Mouse (Mus musculus): ENCODE measurements around the gene Adamts17. TPM values are rescaled to one million over a fixed set of nuclear protein-coding genes. Genes with fewer than 3 reads are reported as not detected.

The Adamts17 gene
- polyA plus RNA-seq (2015; fragmentation: Nextera tagmentation; extraction: Ambion mirVana): 3.6 and 4.7 TPM in 2 replicates

DNA sequence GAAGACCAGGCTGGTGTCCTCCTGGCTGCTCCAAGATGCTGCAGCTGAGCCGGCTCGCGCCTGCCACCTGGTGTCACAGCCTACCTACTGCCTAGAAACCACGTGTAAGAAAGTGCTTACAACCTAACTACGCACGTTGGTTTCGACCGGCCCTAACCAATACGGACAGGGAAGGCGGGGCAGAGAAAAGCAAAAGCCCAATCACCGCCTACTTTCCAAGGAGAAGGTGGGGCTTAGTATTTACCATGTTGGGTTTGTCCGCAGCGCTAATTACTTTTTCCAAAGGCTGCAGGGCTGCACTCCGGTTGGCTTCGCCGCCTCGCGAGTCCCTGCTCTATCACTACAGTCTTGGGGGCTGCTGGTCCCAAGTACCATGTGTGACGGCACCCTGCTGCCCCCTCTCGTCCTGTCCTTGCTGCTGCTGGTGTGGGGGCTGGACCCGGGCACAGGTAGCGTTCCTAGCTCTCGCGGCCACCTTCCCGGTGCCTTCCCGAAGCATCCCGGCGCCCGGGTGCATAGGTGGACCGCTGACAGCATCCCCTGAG, at the start of gene Adamts17:
Gene Adamts17, plus strand, starts transcription at position 273 of the 545 bp plus-strand sequence.
- peak within 1 kb of the TSS; percentile 67 for H3K4me3 ChIP-seq (ENCODE audit: low read length)
- peak; percentile 96 for ATAC-seq (ENCODE audit: low FRiP score, low TSS enrichment)
- H3K9me3 ChIP-seq (ENCODE audit: low read length): no peaks in the 10 kb centered on the region
- H3K4me2 ChIP-seq (replicated peaks; ENCODE audit: low read depth, low read length): peak within 1 kb of the TSS; percentile 100
- no peaks in the 10 kb centered on the region for H3K36me3 ChIP-seq (ENCODE audit: insufficient read depth, low read length)
- H3K27me3 ChIP-seq (ENCODE audit: insufficient read depth, low read length): peaks cover 11% of the 10 kb centered on the region; the same call in 1 of the 2 replicates
- WGBS: under 1% methylated on average over 30 of the region's 30 CpGs
- H3K4me1 ChIP-seq (ENCODE audit: insufficient read depth, low read length): peaks cover 5% of the 10 kb centered on the region; the same call in 1 of the 2 replicates
- H3K27ac ChIP-seq (ENCODE audit: low read length): 0 out of 2 replicates have a peak within 1 kb of the TSS, but pooled peaks have one; percentile 42
- H3K9ac ChIP-seq (replicated peaks; ENCODE audit: low read length): peak within 1 kb of the TSS; percentile 70

DNA sequence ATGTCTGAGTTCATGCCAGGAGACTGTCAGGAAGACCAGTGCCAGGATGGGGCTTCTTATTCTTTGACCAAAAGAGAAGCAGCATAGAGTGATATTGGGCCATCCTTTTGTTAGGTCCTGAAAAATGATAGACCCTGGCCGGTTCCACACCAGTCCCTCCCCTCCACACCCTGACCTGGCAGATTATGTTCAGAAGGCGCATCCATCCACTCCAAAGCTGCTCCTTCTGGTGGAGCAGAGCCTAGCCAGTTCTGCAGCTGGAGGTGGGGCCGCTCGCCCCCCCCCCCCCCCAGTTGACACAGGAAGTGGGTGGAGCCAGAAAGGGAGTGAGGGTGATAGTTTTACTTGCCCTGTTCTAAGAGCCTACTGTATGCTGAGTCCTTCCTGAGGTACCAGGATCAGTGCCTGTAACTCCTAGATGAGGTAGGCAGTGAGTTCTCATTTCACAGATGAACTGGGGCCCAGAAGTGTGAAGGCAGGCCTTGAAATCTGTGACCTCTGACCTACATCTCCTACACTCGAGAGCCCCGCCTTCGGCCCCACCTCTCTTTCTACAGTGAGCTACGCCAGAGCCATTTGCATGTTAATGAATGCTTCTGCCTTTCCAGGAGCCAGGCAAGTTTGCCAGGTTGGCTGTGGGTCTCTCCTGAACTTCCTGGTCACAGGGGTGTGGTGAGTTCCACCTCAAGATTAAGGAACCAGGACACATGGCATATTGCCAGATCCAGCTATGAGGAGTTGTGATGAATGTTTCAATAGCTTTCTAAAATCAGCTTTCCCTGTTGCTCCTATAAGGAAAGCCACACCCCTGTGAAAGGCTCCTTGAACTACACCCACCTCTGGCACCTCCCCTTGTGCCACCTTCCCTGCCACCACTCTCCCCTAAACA, 49.4 kb upstream of the Adamts17 start:
- H3K9ac ChIP-seq (replicated peaks; ENCODE audit: low read length): no peak overlapping the region
- H3K27me3 ChIP-seq (ENCODE audit: insufficient read depth, low read length): no peaks in the 10 kb centered on the region
- no peak overlapping the region for H3K4me2 ChIP-seq (replicated peaks; ENCODE audit: low read depth, low read length)
- 19% methylated on average over 8 of the region's 8 CpGs for WGBS
- H3K4me1 ChIP-seq (ENCODE audit: insufficient read depth, low read length): peaks cover 17% of the 10 kb centered on the region
- H3K27ac ChIP-seq (ENCODE audit: low read length): peak overlapping the region; percentile 44
- H3K36me3 ChIP-seq (ENCODE audit: insufficient read depth, low read length): no peaks in the 10 kb centered on the region
- no peaks in the 10 kb centered on the region for H3K9me3 ChIP-seq (ENCODE audit: low read length)
- H3K4me3 ChIP-seq (ENCODE audit: low read length): no peak overlapping the region
- ATAC-seq (ENCODE audit: low FRiP score, low TSS enrichment): peak; percentile 73

DNA sequence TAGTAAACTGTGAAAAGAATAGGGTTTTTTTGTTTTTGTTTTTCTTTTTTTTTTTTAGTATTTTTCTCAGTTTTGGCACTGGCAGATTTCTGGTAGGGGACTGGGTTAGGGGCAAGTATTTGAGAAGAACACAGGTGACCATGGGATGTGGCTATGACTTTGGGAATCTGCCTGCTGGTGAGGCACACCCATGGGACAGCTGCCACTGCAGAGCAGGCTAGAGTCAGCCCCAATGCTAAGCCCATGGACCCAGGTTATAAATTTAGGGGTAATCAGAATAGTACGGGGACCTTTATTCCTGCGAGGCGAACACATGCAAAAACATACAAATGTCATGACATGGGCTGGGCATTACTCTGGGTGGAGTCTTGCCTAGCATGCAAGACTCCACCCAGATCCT, 48.5 kb upstream of the Adamts17 start:
- Histone ChIP-seq H3K27ac (ENCODE audit: low read length) (peak overlapping the region; percentile 44; the same call in 1 of the 2 replicates), H3K9me3 (ENCODE audit: low read length) (no peaks in the 10 kb centered on the region), H3K36me3 (ENCODE audit: insufficient read depth, low read length) (no peaks in the 10 kb centered on the region), H3K4me3 (ENCODE audit: low read length) (no peak overlapping the region), H3K9ac (replicated peaks; ENCODE audit: low read length) (no peak overlapping the region), H3K27me3 (ENCODE audit: insufficient read depth, low read length) (no peaks in the 10 kb centered on the region), H3K4me1 (ENCODE audit: insufficient read depth, low read length) (peaks cover 17% of the 10 kb centered on the region), H3K4me2 (replicated peaks; ENCODE audit: low read depth, low read length) (no peak overlapping the region)
- ATAC-seq (ENCODE audit: low FRiP score, low TSS enrichment): no peak
- 76% methylated on average over 3 of the region's 3 CpGs for WGBS

DNA sequence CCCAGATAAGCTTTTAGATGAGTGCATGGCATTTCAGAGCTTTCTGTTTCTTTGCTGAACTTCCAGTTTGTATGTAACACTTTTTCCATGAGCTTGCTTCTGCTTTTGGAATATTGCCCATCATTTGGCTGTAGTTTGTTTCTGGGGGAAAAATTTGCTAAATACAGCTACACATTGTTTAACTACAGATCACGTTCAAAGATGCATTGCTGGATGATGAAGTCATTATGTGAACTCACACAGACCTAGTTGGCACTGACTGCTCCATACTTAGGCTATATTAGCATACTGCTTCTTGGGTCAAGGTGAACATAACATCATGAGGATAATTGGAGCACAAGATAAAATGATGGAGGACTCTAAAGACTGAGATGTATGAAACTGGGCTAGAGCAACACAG, 42.6 kb upstream of the Adamts17 start:
- no peak overlapping the region for H3K27ac ChIP-seq (ENCODE audit: low read length)

DNA sequence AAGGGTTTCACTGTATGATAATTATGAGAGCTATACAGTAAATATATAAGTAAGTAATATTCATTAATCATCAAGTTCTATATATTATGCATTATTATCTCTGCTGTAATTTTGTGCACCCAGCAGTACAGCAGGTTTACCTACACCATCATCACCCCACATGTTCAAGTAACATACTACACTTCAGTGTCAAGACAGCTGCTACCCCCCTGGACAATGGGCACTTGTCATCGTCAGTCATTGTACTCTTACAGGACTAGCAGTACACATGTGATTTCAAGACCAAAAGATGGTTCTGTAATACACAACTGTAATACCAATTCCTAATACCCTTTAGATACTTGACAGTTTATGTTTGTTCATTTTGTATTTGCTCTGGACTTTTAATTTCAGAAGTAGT, 42.2 kb upstream of the Adamts17 start:
- Histone ChIP-seq H3K27ac (ENCODE audit: low read length) (no peak overlapping the region), H3K36me3 (ENCODE audit: insufficient read depth, low read length) (no peaks in the 10 kb centered on the region), H3K4me1 (ENCODE audit: insufficient read depth, low read length) (peaks cover 3% of the 10 kb centered on the region; the same call in 1 of the 2 replicates), H3K4me3 (ENCODE audit: low read length) (no peak overlapping the region), H3K9me3 (ENCODE audit: low read length) (no peaks in the 10 kb centered on the region), H3K27me3 (ENCODE audit: insufficient read depth, low read length) (no peaks in the 10 kb centered on the region), H3K9ac (replicated peaks; ENCODE audit: low read length) (no peak overlapping the region), H3K4me2 (replicated peaks; ENCODE audit: low read depth, low read length) (no peak overlapping the region)
- WGBS: 85% methylated on average over 1 of the region's 1 CpGs
- no peak for ATAC-seq (ENCODE audit: low FRiP score, low TSS enrichment)

More for the DNA sequence above, 42.6 kb upstream of the Adamts17 start:
- H3K4me2 ChIP-seq (replicated peaks; ENCODE audit: low read depth, low read length): no peak overlapping the region
- no peaks in the 10 kb centered on the region for H3K27me3 ChIP-seq (ENCODE audit: insufficient read depth, low read length)
- no peaks in the 10 kb centered on the region for H3K9me3 ChIP-seq (ENCODE audit: low read length)
- no peaks in the 10 kb centered on the region for H3K36me3 ChIP-seq (ENCODE audit: insufficient read depth, low read length)
- 24% methylated on average over 1 of the region's 1 CpGs for WGBS
- no peak overlapping the region for H3K9ac ChIP-seq (replicated peaks; ENCODE audit: low read length)
- ATAC-seq (ENCODE audit: low FRiP score, low TSS enrichment): no peak
- peaks cover 3% of the 10 kb centered on the region; the same call in 1 of the 2 replicates for H3K4me1 ChIP-seq (ENCODE audit: insufficient read depth, low read length)
- no peak overlapping the region for H3K4me3 ChIP-seq (ENCODE audit: low read length)

DNA sequence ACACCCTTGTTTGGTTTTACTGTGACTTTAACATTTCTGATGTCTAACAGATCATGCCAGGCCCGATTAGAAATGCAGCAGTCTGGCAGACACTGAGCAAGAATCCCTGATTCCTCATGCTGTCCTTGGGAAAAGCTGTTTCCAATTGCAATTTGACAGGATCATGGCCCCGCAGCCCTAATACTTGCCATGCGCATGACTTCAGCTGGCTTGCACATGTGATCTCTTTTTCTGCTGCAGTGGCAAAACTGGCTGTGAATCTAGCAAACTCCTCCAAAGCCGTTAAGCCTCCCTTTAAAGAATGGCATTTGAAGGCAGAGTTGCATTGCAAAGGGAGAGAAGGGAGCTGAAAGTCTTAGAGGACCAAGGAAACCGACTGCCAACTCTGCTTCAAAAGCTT, 40.7 kb upstream of the Adamts17 start:
- H3K4me3 ChIP-seq (ENCODE audit: low read length): no peak overlapping the region
- peaks cover 7% of the 10 kb centered on the region; the same call in 1 of the 2 replicates for H3K4me1 ChIP-seq (ENCODE audit: insufficient read depth, low read length)
- H3K27ac ChIP-seq (ENCODE audit: low read length): no peak overlapping the region
- H3K27me3 ChIP-seq (ENCODE audit: insufficient read depth, low read length): no peaks in the 10 kb centered on the region
- no peaks in the 10 kb centered on the region for H3K36me3 ChIP-seq (ENCODE audit: insufficient read depth, low read length)
- ATAC-seq (ENCODE audit: low FRiP score, low TSS enrichment): no peak
- 50% methylated on average over 5 of the region's 5 CpGs for WGBS
- no peak overlapping the region for H3K4me2 ChIP-seq (replicated peaks; ENCODE audit: low read depth, low read length)
- H3K9me3 ChIP-seq (ENCODE audit: low read length): no peaks in the 10 kb centered on the region
- no peak overlapping the region for H3K9ac ChIP-seq (replicated peaks; ENCODE audit: low read length)

DNA sequence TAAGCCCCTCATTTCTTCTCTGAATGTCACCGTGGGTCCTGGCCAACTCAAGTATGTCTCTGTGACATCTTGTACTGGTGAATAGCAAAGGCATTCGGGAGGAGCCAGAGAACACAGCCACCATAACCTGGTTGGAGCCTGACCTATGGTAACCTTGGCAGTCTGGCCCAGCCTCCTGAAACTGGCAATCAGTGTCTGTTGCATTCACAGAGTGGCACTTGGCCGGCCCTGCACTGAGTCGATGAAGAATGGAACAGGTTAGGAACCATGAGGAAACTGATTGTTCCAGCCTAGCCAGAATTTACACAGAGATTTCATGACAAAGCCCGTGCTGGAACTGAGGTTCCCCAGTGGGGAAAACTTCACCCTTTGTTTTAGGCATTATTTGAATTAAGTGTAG, 38.8 kb upstream of the Adamts17 start:
- no peak overlapping the region for H3K4me2 ChIP-seq (replicated peaks; ENCODE audit: low read depth, low read length)
- no peaks in the 10 kb centered on the region for H3K9me3 ChIP-seq (ENCODE audit: low read length)
- no peak overlapping the region for H3K4me3 ChIP-seq (ENCODE audit: low read length)
- H3K27me3 ChIP-seq (ENCODE audit: insufficient read depth, low read length): no peaks in the 10 kb centered on the region
- no peaks in the 10 kb centered on the region for H3K36me3 ChIP-seq (ENCODE audit: insufficient read depth, low read length)
- no peak for ATAC-seq (ENCODE audit: low FRiP score, low TSS enrichment)
- H3K9ac ChIP-seq (replicated peaks; ENCODE audit: low read length): no peak overlapping the region
- WGBS: 76% methylated on average over 5 of the region's 5 CpGs
- H3K27ac ChIP-seq (ENCODE audit: low read length): no peak overlapping the region
- H3K4me1 ChIP-seq (ENCODE audit: insufficient read depth, low read length): peaks cover 12% of the 10 kb centered on the region; the same call in 1 of the 2 replicates

DNA sequence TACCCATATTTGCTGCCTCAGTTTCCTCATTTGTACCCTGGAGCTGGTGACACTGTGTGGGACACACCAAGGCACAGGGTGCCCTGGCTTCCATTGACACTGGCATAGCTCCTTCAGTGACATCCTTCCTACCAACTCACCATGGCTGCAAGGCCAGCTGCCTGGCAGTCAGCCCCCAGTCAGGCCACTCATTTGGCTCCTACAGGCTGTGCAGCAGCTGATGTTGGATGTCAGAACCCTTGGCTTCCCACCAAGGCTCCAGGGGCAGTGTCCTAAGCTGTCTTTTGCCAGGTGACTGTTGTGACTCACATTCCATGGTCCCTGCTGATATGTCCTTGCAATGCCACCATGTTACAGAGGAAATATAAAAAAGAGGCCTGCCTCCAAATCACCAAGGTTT, 37.8 kb upstream of the Adamts17 start:
- Histone ChIP-seq H3K27ac (ENCODE audit: low read length) (no peak overlapping the region), H3K4me2 (replicated peaks; ENCODE audit: low read depth, low read length) (no peak overlapping the region), H3K9ac (replicated peaks; ENCODE audit: low read length) (no peak overlapping the region), H3K27me3 (ENCODE audit: insufficient read depth, low read length) (no peaks in the 10 kb centered on the region), H3K36me3 (ENCODE audit: insufficient read depth, low read length) (no peaks in the 10 kb centered on the region), H3K4me1 (ENCODE audit: insufficient read depth, low read length) (peaks cover 12% of the 10 kb centered on the region; the same call in 1 of the 2 replicates), H3K9me3 (ENCODE audit: low read length) (no peaks in the 10 kb centered on the region), H3K4me3 (ENCODE audit: low read length) (no peak overlapping the region)
- ATAC-seq (ENCODE audit: low FRiP score, low TSS enrichment): no peak

DNA sequence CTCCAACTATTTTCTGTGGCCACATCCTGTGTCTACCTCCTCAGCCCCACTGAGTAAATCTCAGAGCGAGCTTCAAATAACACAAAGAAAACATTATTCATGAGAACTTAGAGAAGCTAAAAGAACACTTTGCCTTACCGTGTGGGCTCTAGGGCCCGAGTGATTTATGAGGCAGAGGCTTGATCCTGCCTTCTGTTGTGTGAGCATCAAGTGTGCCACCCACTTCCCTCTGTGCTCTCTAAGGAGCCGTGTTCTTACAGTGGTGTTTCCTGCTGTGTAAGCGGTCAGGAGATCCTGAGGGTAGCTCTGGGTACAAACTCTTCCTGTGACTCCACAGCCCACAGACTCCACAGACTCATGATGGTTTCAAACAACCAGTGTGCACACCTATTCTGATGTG, 35.7 kb upstream of the Adamts17 start:
- WGBS: 7% methylated on average over 5 of the region's 5 CpGs
- no peak overlapping the region for H3K4me2 ChIP-seq (replicated peaks; ENCODE audit: low read depth, low read length)
- H3K36me3 ChIP-seq (ENCODE audit: insufficient read depth, low read length): no peaks in the 10 kb centered on the region
- H3K27ac ChIP-seq (ENCODE audit: low read length): no peak overlapping the region
- no peak overlapping the region for H3K9ac ChIP-seq (replicated peaks; ENCODE audit: low read length)
- H3K4me3 ChIP-seq (ENCODE audit: low read length): no peak overlapping the region
- peaks cover 11% of the 10 kb centered on the region; the same call in 1 of the 2 replicates for H3K4me1 ChIP-seq (ENCODE audit: insufficient read depth, low read length)
- no peaks in the 10 kb centered on the region for H3K9me3 ChIP-seq (ENCODE audit: low read length)
- no peaks in the 10 kb centered on the region for H3K27me3 ChIP-seq (ENCODE audit: insufficient read depth, low read length)
- no peak; the same call in 1 of the 2 replicates for ATAC-seq (ENCODE audit: low FRiP score, low TSS enrichment)

DNA sequence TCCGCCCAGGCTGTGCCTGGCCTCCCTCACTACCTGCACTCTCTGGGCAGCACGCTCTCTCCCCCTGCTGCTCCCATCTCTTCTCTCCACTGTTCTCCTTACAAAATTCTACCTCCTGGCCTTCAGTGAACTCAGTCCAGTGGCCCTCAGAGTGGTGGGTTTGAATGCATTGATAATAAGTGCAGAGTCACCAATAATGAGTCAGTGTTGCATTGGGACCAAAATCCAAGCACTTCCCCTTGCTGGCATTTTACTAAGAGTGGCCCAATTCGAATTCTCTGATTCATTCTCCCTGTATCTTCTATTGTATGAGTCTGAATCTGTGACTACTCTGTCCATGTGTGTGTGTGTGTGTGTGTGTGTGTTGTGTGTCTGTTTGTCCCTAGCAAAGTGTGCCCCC, 32.7 kb upstream of the Adamts17 start:
- H3K4me2 ChIP-seq (replicated peaks; ENCODE audit: low read depth, low read length): no peak overlapping the region
- H3K27me3 ChIP-seq (ENCODE audit: insufficient read depth, low read length): no peaks in the 10 kb centered on the region
- no peak for ATAC-seq (ENCODE audit: low FRiP score, low TSS enrichment)
- no peak overlapping the region for H3K9ac ChIP-seq (replicated peaks; ENCODE audit: low read length)
- no peaks in the 10 kb centered on the region for H3K9me3 ChIP-seq (ENCODE audit: low read length)
- 82% methylated on average over 3 of the region's 3 CpGs for WGBS
- no peak overlapping the region for H3K27ac ChIP-seq (ENCODE audit: low read length)
- no peak overlapping the region for H3K4me3 ChIP-seq (ENCODE audit: low read length)
- no peaks in the 10 kb centered on the region for H3K36me3 ChIP-seq (ENCODE audit: insufficient read depth, low read length)
- H3K4me1 ChIP-seq (ENCODE audit: insufficient read depth, low read length): 0 out of 2 replicates have a peak, but pooled peaks cover 9% of the 10 kb centered on the region
